Mouse (Mus musculus) liver, adult 2 months (tissue): ENCODE data around the gene Pgap3.

Experiments
- CTCF ChIP-seq: fragments of 200-500 bp; IDR thresholded peaks from 2 replicates; pipeline ENCODE4 v1.5.1; 2011; ENCODE audit warnings: low read depth, low read length, control low read depth
- POLR2A ChIP-seq: fragments of 200-500 bp; IDR thresholded peaks from 2 replicates; pipeline ENCODE4 v1.6.1; 2011; ENCODE audit warnings: low read length, control low read depth; ENCODE audit not compliant: insufficient read depth; ENCODE audit errors: extremely low read depth

- no peak for TF ChIP-seq CTCF
- TF ChIP-seq POLR2A: no peak
Observed at GRCm38 (mm10) chr11:98443688-98444087, 43.4 kb upstream of the Pgap3 start.
